In genomic region chr2:84975580-84975979, GRCm38 (mm10) we compare ENCODE assay signal across 35 mouse cellular contexts. TPM values are rescaled to one million over a fixed set of nuclear protein-coding genes. Genes with fewer than 3 reads are reported as not detected.
"Had no signal": no experiment of that assay in that cellular context is flagged by ENCODE, and none has a peak within 500 bp of the region (broad histone marks: within the 10 kb centered on the region; RNA-seq: fewer than 3 reads in every experiment).

No protein-coding gene starts in this region.

- DNase-seq: gastrocnemius, adult 2 months; gastrocnemius, postnatal 10 days; gastrocnemius, postnatal 25 days; heart, adult 2 months; heart, postnatal 4 days; kidney, adult 18-20 months; kidney, adult 8-10 months; kidney, postnatal 10 days; kidney, postnatal 25 days; kidney, postnatal 4 days; left cerebral cortex, postnatal 4 days had no signal

- ATAC-seq: hindbrain, embryonic 16.5 days; inflammation-experienced regulatory T-cells, adult 6 months; intestine, embryonic 15.5 days; intestine, postnatal 0 days; liver, embryonic 12.5 days had no signal

RNA-seq across cellular contexts. Expression of gene Prg2, which starts 4.7 kb away (rescaled TPM):
- total RNA-seq: gastrocnemius, adult 2 months; gastrocnemius, postnatal 25 days; gastrocnemius, postnatal 4 days; heart, adult 2 months; heart, postnatal 25 days; heart, postnatal 4 days; layer of hippocampus, adult 2 months; layer of hippocampus, postnatal 10 days; layer of hippocampus, postnatal 25 days; left cerebral cortex, adult 2 months; left cerebral cortex, postnatal 14 days; left cerebral cortex, postnatal 4 days; liver, adult 2 months had no signal
- polyA plus RNA-seq: frontal cortex, adult 2 months; heart, postnatal 0 days; hindbrain, embryonic 10.5 days; hindbrain, embryonic 14.5 days; hindbrain, embryonic 16.5 days; intestine, postnatal 0 days; kidney, embryonic 14.5 days; kidney, embryonic 16.5 days had no signal

RNA-seq across cellular contexts. Expression of gene Prg3, which starts 12.4 kb away (rescaled TPM):
- total RNA-seq: gastrocnemius, adult 2 months; gastrocnemius, postnatal 10 days; gastrocnemius, postnatal 25 days; gastrocnemius, postnatal 4 days; heart, adult 2 months; heart, postnatal 25 days; heart, postnatal 4 days; layer of hippocampus, adult 2 months; layer of hippocampus, postnatal 10 days; layer of hippocampus, postnatal 25 days; left cerebral cortex, adult 2 months; left cerebral cortex, postnatal 14 days; left cerebral cortex, postnatal 4 days; liver, adult 2 months had no signal
- polyA plus RNA-seq: frontal cortex, adult 2 months; heart, adult 2 months; heart, embryonic 15.5 days; heart, postnatal 0 days; hindbrain, embryonic 10.5 days; hindbrain, embryonic 12.5 days; hindbrain, embryonic 14.5 days; hindbrain, embryonic 16.5 days; inflammation-experienced regulatory T-cells, adult 6 months; intestine, embryonic 15.5 days; intestine, postnatal 0 days; kidney, embryonic 14.5 days; kidney, embryonic 16.5 days; limb, embryonic 11.5 days; limb, embryonic 13.5 days; limb, embryonic 15.5 days; liver, adult 2 months had no signal
